Mouse (Mus musculus): ENCODE data around the gene Jmjd1c. TPM values are rescaled to one million over a fixed set of nuclear protein-coding genes. Genes with fewer than 3 reads are reported as not detected.
"Not testable (repeated sequence)": the region's sequence is repeated elsewhere in the genome, so short reads cannot be mapped to it uniquely, and the experiment has no call there.

The Jmjd1c gene
- polyA plus RNA-seq, 1 experiment from 2014 or later, result 33.5 TPM

DNA sequence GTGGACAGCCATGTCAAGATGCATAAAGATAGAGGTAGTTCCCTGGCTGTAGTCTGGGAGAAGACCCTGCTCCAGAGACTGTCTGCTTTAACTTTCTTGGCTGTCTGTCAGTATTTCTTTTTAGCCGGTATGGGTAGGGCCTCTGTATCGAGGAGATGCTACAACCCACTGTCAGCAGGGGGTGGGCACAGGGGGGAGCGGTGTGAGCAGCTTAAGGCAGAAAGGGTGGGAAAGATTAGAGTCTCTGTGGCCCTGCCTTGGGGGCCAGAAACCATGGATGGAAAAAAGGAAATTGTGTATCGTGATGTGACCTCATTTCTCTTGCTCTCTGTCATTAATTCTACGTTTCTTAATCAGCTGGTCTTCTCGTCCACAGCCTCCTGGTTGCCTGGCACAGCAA lies 10.5 kb downstream of the Jmjd1c start:
- Histone ChIP-seq H3K4me2 (no peak overlapping the region), H3K4me3 (no peak overlapping the region), H3K9ac (no peak overlapping the region), H3K4me1 (replicated peaks) (peaks cover 88% of the 10 kb centered on the region), H3K27me3 (no peaks in the 10 kb centered on the region), H3K36me3 (no peaks in the 10 kb centered on the region), H3K9me3 (replicated peaks) (no peaks in the 10 kb centered on the region), H3K27ac (no peak overlapping the region)
- WGBS, result 55% methylated on average over 6 of the region's 6 CpGs
- ATAC-seq (replicated peaks; ENCODE audit: insufficient number of reproducible peaks, insufficient read depth, low FRiP score, low read depth), result no peak

GRCm38 (mm10) chr10:67107017-67107761 lies 11.3 kb downstream of the Jmjd1c start:
- H3K9ac ChIP-seq, result no peak overlapping the region
- H3K27me3 ChIP-seq, result no peaks in the 10 kb centered on the region
- H3K4me3 ChIP-seq, result no peak overlapping the region
- peaks cover 90% of the 10 kb centered on the region for H3K4me1 ChIP-seq (replicated peaks)
- 70% methylated on average over 9 of the region's 9 CpGs for WGBS
- H3K4me2 ChIP-seq, result no peak overlapping the region
- ATAC-seq (replicated peaks; ENCODE audit: insufficient number of reproducible peaks, insufficient read depth, low FRiP score, low read depth), result no peak
- no peaks in the 10 kb centered on the region for H3K9me3 ChIP-seq (replicated peaks)
- no peak overlapping the region for H3K27ac ChIP-seq
- no peaks in the 10 kb centered on the region for H3K36me3 ChIP-seq

DNA sequence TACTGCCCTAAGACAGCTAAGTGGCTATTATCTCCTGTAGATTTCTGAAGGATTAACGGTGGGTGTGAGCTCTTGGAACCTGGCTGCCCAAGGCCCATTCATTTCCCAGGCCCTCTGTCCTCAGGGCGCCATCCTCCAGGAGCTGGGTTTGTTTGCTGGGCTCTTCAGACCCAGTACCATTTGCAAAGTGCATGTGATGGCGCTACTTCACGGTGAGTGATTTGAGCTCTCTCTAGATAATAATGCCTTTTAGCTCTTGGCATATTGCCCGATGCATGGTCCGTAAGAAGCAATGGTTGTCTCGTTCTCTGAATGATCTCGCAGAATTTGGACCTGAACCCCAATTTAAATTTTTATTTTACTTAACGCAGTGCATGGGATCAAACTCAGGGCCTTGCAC lies 12.2 kb downstream of the Jmjd1c start:
- H3K36me3 ChIP-seq, result no peaks in the 10 kb centered on the region
- WGBS, result 58% methylated on average over 9 of the region's 9 CpGs
- H3K27me3 ChIP-seq, result no peaks in the 10 kb centered on the region
- ATAC-seq (replicated peaks; ENCODE audit: insufficient number of reproducible peaks, insufficient read depth, low FRiP score, low read depth), result no peak
- no peak overlapping the region for H3K9ac ChIP-seq
- no peaks in the 10 kb centered on the region for H3K9me3 ChIP-seq (replicated peaks)
- peaks cover 83% of the 10 kb centered on the region for H3K4me1 ChIP-seq (replicated peaks)
- H3K4me2 ChIP-seq, result no peak overlapping the region
- no peak overlapping the region for H3K27ac ChIP-seq
- no peak overlapping the region for H3K4me3 ChIP-seq

DNA sequence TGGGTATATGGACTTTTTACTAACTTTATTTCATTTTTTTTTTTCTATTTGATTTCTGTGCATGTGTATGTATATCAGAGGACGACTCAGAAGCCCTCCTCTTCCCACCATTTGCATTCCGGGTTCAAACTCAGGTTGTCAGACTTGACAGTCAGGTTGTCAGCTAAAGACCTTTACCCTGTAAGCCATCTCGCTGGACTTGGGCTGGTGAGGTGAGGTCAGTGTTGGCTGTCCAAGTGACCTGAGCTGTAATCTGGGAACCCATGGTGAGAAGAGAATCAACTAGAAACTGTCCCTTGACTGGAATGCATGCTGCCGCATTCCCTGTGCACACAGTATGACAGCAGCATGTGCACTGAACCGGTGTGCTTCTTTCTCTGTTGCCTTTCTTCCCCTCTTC lies 13.7 kb downstream of the Jmjd1c start:
- Histone ChIP-seq H3K9ac (no peak overlapping the region), H3K4me2 (no peak overlapping the region), H3K9me3 (replicated peaks) (no peaks in the 10 kb centered on the region), H3K4me3 (no peak overlapping the region), H3K36me3 (no peaks in the 10 kb centered on the region), H3K4me1 (replicated peaks) (peaks cover 67% of the 10 kb centered on the region), H3K27me3 (no peaks in the 10 kb centered on the region), H3K27ac (no peak overlapping the region)
- no peak for ATAC-seq (replicated peaks; ENCODE audit: insufficient number of reproducible peaks, insufficient read depth, low FRiP score, low read depth)
- 91% methylated on average over 5 of the region's 5 CpGs for WGBS

DNA sequence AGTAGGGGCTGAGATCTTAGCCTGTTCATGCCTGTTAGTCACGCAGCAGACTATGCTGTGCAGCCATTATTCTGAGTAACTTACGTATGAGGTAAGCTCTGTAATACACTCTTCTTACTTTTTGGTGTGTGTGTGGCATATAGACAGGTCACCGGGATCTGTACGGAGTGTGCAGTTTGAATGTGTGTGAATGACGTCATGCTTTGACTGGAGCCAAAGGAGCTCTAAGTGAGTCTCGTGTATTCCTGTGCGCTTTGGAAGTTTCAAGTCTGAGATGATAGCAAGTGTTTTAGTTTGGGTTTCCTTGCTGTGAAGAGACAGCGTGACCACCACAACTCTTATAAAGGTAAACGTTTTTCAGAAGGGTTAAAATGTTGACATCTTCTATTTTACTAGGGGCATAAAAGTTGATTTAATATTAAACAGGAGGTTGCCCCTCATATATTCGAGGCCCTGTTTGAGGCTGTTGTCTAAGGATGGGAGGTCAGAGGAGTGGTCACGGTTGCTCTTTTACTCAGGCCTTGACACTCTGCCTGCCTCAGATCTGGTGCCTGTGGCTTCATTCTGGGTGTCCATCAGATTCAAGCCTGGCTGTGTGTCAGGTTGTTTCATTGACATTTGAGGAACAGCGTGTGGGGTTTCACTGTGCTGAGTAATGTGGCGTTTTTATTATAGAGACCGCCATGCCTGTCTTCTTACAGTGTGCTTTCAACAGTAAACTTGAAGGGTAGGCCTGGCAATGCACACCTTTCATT lies 15.3 kb downstream of the Jmjd1c start:
- no peaks in the 10 kb centered on the region for H3K9me3 ChIP-seq (replicated peaks)
- no peak overlapping the region for H3K9ac ChIP-seq
- no peaks in the 10 kb centered on the region for H3K36me3 ChIP-seq
- peaks cover 67% of the 10 kb centered on the region for H3K4me1 ChIP-seq (replicated peaks)
- no peak for ATAC-seq (replicated peaks; ENCODE audit: insufficient number of reproducible peaks, insufficient read depth, low FRiP score, low read depth)
- H3K27me3 ChIP-seq, result no peaks in the 10 kb centered on the region
- no peak overlapping the region for H3K4me3 ChIP-seq
- H3K4me2 ChIP-seq, result no peak overlapping the region
- WGBS, result 66% methylated on average over 14 of the region's 14 CpGs
- H3K27ac ChIP-seq, result no peak overlapping the region

- 57% methylated on average over 5 of the region's 5 CpGs for WGBS
- Histone ChIP-seq H3K4me1 (replicated peaks) (peaks cover 67% of the 10 kb centered on the region), H3K27ac (no peak overlapping the region)
These were observed 15.9 kb downstream of the Jmjd1c start for GRCm38 (mm10) chr10:67111799-67112177.

GRCm38 (mm10) chr10:67112967-67113366 lies 17.0 kb downstream of the Jmjd1c start:
- not testable (repeated sequence) for ATAC-seq (replicated peaks; ENCODE audit: insufficient number of reproducible peaks, insufficient read depth, low FRiP score, low read depth); H3K27me3 ChIP-seq; H3K4me3 ChIP-seq; H3K27ac ChIP-seq; H3K9me3 ChIP-seq (replicated peaks); H3K36me3 ChIP-seq; H3K4me2 ChIP-seq; H3K9ac ChIP-seq
- peaks cover 59% of the 10 kb centered on the region for H3K4me1 ChIP-seq (replicated peaks)
- 77% methylated on average over 5 of the region's 5 CpGs for WGBS

More at GRCm38 (mm10) chr10:67111799-67112177, 15.9 kb downstream of the Jmjd1c start:
- H3K36me3 ChIP-seq, result no peaks in the 10 kb centered on the region
- no peak overlapping the region for H3K4me3 ChIP-seq
- no peaks in the 10 kb centered on the region for H3K27me3 ChIP-seq
- H3K9me3 ChIP-seq (replicated peaks), result no peaks in the 10 kb centered on the region
- H3K9ac ChIP-seq, result no peak overlapping the region
- ATAC-seq (replicated peaks; ENCODE audit: insufficient number of reproducible peaks, insufficient read depth, low FRiP score, low read depth), result no peak
- H3K4me2 ChIP-seq, result no peak overlapping the region

DNA sequence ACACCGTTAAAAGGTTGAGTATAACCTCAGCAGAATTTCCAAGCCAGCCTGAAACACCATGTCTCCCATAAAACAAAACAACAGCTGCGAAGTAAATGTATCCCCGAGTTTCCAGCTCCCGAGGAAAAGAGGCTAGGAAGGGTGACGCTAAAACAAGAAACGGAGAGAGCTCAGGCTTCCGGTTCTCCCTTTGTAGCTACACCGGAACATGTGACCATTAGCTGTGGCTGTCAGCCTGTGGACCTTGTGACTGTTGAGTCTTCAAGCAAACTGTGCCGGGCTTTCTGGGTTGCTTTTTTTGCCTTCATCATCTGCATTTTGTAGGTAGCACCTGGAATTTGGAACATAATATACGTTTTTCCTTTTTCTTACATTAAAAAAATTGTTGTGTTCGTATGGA lies 17.9 kb downstream of the Jmjd1c start:
- Histone ChIP-seq H3K4me3 (no peak overlapping the region), H3K4me2 (no peak overlapping the region), H3K27me3 (no peaks in the 10 kb centered on the region), H3K9me3 (replicated peaks) (no peaks in the 10 kb centered on the region), H3K27ac (no peak overlapping the region), H3K36me3 (no peaks in the 10 kb centered on the region), H3K9ac (no peak overlapping the region), H3K4me1 (replicated peaks) (peaks cover 54% of the 10 kb centered on the region)
- no peak for ATAC-seq (replicated peaks; ENCODE audit: insufficient number of reproducible peaks, insufficient read depth, low FRiP score, low read depth)
- WGBS, result 85% methylated on average over 11 of the region's 11 CpGs

DNA sequence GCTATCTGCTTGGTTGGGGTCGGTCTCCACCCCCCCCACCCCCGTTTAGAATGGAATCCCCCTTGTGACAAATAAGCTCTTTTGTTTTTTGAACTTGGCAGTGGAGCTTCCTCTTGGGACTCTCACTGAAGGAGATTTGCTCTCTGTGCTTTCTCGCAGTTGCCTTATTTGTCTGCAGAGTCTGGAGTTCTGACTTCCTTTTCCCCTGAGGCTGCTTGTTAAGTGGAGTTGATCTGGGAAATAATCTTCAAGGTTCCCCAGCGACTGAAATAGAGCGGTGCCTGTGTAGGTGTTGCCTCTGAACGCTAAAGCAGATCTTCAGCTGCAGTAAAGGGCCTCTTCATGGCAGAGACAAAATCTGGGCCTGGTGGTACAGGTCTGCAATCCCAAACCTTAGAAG lies 19.2 kb downstream of the Jmjd1c start:
- ATAC-seq (replicated peaks; ENCODE audit: insufficient number of reproducible peaks, insufficient read depth, low FRiP score, low read depth), result no peak
- 18% methylated on average over 6 of the region's 6 CpGs for WGBS
- peaks cover 61% of the 10 kb centered on the region for H3K4me1 ChIP-seq (replicated peaks)
- H3K9ac ChIP-seq, result peak overlapping the region; percentile 10; the same call in 1 of the 2 replicates
- no peak overlapping the region for H3K4me2 ChIP-seq
- peak overlapping the region; percentile 80 for H3K27ac ChIP-seq
- no peak overlapping the region for H3K4me3 ChIP-seq
- no peaks in the 10 kb centered on the region for H3K36me3 ChIP-seq
- H3K27me3 ChIP-seq, result no peaks in the 10 kb centered on the region
- H3K9me3 ChIP-seq (replicated peaks), result no peaks in the 10 kb centered on the region

- Histone ChIP-seq H3K27me3 (no peaks in the 10 kb centered on the region), H3K4me2 (no peak overlapping the region), H3K4me3 (no peak overlapping the region), H3K4me1 (replicated peaks) (peaks cover 60% of the 10 kb centered on the region), H3K9me3 (replicated peaks) (no peaks in the 10 kb centered on the region), H3K27ac (peak overlapping the region; percentile 80), H3K9ac (no peak overlapping the region), H3K36me3 (no peaks in the 10 kb centered on the region)
- peak; percentile 73 for ATAC-seq (replicated peaks; ENCODE audit: insufficient number of reproducible peaks, insufficient read depth, low FRiP score, low read depth)
- 20% methylated on average over 5 of the region's 5 CpGs for WGBS
These were observed 19.8 kb downstream of the Jmjd1c start for GRCm38 (mm10) chr10:67115666-67116091.

GRCm38 (mm10) chr10:67116251-67116650 lies 20.3 kb downstream of the Jmjd1c start:
- no peaks in the 10 kb centered on the region for H3K9me3 ChIP-seq (replicated peaks)
- H3K9ac ChIP-seq, result no peak overlapping the region
- H3K4me3 ChIP-seq, result no peak overlapping the region
- H3K36me3 ChIP-seq, result no peaks in the 10 kb centered on the region
- ATAC-seq (replicated peaks; ENCODE audit: insufficient number of reproducible peaks, insufficient read depth, low FRiP score, low read depth), result no peak
- peaks cover 54% of the 10 kb centered on the region for H3K4me1 ChIP-seq (replicated peaks)
- no peak overlapping the region for H3K4me2 ChIP-seq
- peak overlapping the region; percentile 21; the same call in 1 of the 2 replicates for H3K27ac ChIP-seq
- 55% methylated on average over 8 of the region's 8 CpGs for WGBS
- no peaks in the 10 kb centered on the region for H3K27me3 ChIP-seq

Data from heart, embryonic 15.5 days (tissue).